Mouse (Mus musculus) kidney, embryonic 15.5 days (tissue): ENCODE measurements around the gene Ddit4. TPM values are rescaled to one million over a fixed set of nuclear protein-coding genes. Genes with fewer than 3 reads are reported as not detected.

Experiments used
- ATAC-seq: fragments of 200-750 bp; cut with Nextera tagmentation; replicated peaks from 2 replicates; pipeline ENCODE4 v1.8.0; 2017; ENCODE audit warnings: moderate TSS enrichment; ENCODE audit not compliant: low FRiP score
- H3K27ac ChIP-seq: fragments of 300-500 bp; sonication (generic); 2 replicates; pipeline ENCODE4 v1.5.1; 2015; ENCODE audit warnings: mild to moderate bottlenecking, inconsistent platforms
- H3K27me3 ChIP-seq: fragments of 300-500 bp; sonication (generic); 2 replicates; pipeline ENCODE4 v1.6.1; 2015; ENCODE audit warnings: inconsistent platforms
- H3K36me3 ChIP-seq: fragments of 300-500 bp; sonication (generic); 2 replicates; pipeline ENCODE4 v1.6.1; 2015; ENCODE audit warnings: inconsistent platforms
- H3K4me1 ChIP-seq: fragments of 300-500 bp; sonication (generic); 2 replicates; pipeline ENCODE4 v1.6.1; 2015; ENCODE audit warnings: inconsistent platforms
- H3K4me2 ChIP-seq: fragments of 300-500 bp; sonication (generic); 2 replicates; pipeline ENCODE4 v1.6.1; 2015; ENCODE audit warnings: moderate library complexity, mild to moderate bottlenecking, inconsistent platforms
- H3K4me3 ChIP-seq: fragments of 300-500 bp; sonication (generic); replicated peaks from 2 replicates; pipeline ENCODE4 v1.5.1; 2015; ENCODE audit warnings: mild to moderate bottlenecking, inconsistent platforms
- H3K9ac ChIP-seq: fragments of 300-500 bp; sonication (generic); 2 replicates; pipeline ENCODE4 v1.6.1; 2015; ENCODE audit warnings: mild to moderate bottlenecking, inconsistent platforms
- H3K9me3 ChIP-seq: fragments of 300-500 bp; sonication (generic); replicated peaks from 2 replicates; pipeline ENCODE4 v1.6.1; 2016; ENCODE audit warnings: inconsistent platforms
- WGBS: fragments of 180-500 bp; shearing (Covaris S2); methylation state at CpG from one replicate; pipeline ENCODE4 v1.1.7; 2015; ENCODE audit warnings: mixed read lengths; 5-methylcytosine and 5-hydroxymethylcytosine counted together
- polyA plus RNA-seq: library from polyadenylated mRNA; unstranded; fragments of >200 nt; fragmentation: Nextera tagmentation; extraction: Ambion mirVana; gene quantifications from 2 replicates; pipeline ENCODE4 v1.2.1, GENCODE M21; 2015

The Ddit4 gene
- polyA plus RNA-seq, 1 experiment from 2014 or later = 36.3 TPM

DNA sequence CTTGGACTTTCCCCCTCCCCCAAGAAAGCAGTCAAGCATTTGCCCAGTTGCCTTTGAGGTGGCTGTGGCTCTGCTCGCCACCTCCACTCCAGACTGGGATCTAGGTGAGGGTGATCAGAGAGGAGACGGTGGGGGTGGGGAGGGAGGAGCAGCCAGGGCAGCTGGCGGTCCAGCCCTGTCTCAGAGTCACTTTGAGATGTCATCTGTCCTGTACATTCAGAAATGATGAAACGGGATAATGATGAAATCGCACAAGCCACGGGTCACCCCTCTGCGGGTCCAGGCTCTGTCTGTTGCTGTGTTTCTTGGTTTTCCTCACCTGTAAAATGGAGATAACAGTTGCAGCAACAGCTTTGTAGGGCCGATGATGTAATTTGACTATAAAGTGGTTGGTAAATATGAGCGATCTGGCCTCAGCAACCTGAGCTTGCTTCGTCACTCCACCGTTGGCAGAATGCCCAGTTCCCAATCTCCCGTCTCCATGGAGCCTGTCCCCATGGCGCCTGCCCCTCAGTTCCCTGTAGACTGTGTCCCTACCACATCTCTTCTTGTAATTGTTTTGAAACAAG, 8.1 kb downstream of the Ddit4 start:
- peak; percentile 57 for ATAC-seq
- no peaks in the 10 kb centered on the region for H3K9me3 ChIP-seq
- no peaks in the 10 kb centered on the region for H3K27me3 ChIP-seq
- peak overlapping the region; percentile 26 for H3K4me3 ChIP-seq
- 0 out of 2 replicates have a peak overlapping the region, but pooled peaks have one; percentile 11 for H3K9ac ChIP-seq
- whole genome bisulfite sequencing = 34% methylated on average over 13 of the region's 13 CpGs
- no peaks in the 10 kb centered on the region for H3K36me3 ChIP-seq
- peak overlapping the region; percentile 72 for H3K27ac ChIP-seq
- H3K4me2 ChIP-seq = peak overlapping the region; percentile 59
- H3K4me1 ChIP-seq = peaks cover 26% of the 10 kb centered on the region

DNA sequence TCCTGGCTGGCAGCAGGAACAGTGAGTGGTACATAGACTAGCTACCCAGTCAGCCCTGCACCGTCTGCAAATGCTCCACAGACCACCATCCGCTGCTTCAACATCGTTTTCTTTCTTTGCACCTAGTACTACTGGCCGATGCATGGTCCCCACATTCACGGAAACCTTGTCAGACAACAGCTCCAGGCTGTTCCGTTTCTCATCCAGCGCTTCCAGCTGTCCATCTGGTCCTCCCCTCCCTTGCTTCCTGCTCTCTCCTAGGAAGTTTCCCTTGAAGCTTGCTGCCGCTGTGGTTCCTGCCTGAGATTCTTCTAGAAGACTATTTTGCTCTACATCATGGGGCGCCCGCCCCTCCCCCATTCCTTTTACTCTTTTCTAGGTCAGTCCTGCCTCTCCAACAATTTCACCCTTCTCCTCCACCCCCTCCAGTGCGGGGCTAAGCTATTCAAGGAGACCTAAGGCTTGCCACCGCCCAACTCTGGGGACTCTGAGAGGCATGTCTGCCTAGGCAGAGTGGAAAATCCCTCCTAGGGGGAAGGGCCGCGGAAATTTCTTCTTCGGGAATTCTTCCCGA, 8.7 kb downstream of the Ddit4 start:
- peak; percentile 69 for ATAC-seq
- WGBS = under 1% methylated on average over 16 of the region's 16 CpGs

DNA sequence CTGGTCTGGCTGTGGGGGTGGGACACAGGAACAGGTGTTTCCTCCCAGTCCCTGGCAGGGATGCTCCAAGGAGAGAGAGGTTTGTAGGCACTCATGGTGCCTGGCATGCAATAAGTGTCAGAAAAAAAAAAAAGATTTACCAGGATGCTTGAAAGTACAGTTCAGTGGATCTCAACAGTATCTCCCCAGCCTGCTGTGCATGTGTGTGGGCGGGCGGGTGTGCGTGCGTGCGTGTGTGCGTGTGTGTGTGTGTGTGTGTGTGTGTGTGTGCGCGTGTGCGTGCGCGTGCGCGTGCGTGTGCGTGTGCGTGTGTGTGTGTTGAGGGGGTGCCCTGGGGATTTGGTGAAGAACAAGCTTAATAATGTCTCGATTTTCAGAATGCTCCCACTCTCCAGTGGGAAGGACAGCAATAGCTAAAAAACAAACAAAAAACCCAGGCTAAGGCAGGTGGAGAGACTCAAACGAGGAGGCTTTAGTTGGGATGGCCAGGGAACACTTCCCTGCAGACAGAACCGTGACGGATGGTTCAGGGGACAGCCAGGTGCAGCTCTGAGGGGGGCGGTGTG, 9.3 kb downstream of the Ddit4 start:
- 42% methylated on average over 21 of the region's 21 CpGs for WGBS

More for the DNA sequence above, 8.7 kb downstream of the Ddit4 start:
- Histone ChIP-seq H3K4me2 (peak overlapping the region; percentile 59), H3K4me3 (peak overlapping the region; percentile 26), H3K27me3 (no peaks in the 10 kb centered on the region), H3K9ac (peak overlapping the region; percentile 11; the same call in 1 of the 2 replicates), H3K9me3 (no peaks in the 10 kb centered on the region), H3K36me3 (no peaks in the 10 kb centered on the region), H3K4me1 (peaks cover 20% of the 10 kb centered on the region), H3K27ac (peak overlapping the region; percentile 72)

DNA sequence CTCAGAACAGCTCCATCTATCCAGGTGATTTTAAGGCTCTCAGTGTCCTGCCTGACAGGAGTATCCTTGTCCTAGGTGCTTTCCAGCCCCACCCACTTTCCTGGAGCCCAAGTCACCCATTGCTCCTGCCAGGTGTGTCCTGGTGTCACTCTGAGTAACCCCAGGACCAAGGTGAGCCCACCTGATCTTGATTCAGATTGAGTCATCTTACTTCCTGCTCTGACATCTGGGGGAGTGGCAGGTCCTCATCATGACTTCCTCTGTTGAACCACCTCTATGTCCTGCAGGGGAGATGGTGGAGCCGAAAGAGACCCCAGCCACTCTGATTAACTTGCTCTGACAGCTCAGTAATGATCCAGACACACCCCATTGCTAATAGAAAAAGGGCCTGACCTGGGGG, 12.6 kb downstream of the Ddit4 start:
- Histone ChIP-seq H3K4me1 (peaks cover 19% of the 10 kb centered on the region), H3K27me3 (no peaks in the 10 kb centered on the region), H3K9me3 (no peaks in the 10 kb centered on the region)

More for the DNA sequence above, 9.3 kb downstream of the Ddit4 start:
- H3K9me3 ChIP-seq = no peaks in the 10 kb centered on the region
- H3K27ac ChIP-seq = peak overlapping the region; percentile 72
- peaks cover 19% of the 10 kb centered on the region for H3K4me1 ChIP-seq
- H3K4me3 ChIP-seq = peak overlapping the region; percentile 26
- no peaks in the 10 kb centered on the region for H3K36me3 ChIP-seq
- H3K4me2 ChIP-seq = peak overlapping the region; percentile 59
- H3K27me3 ChIP-seq = no peaks in the 10 kb centered on the region
- H3K9ac ChIP-seq = peak overlapping the region; percentile 11; the same call in 1 of the 2 replicates
- no peak; the same call in 1 of the 2 replicates for ATAC-seq

DNA sequence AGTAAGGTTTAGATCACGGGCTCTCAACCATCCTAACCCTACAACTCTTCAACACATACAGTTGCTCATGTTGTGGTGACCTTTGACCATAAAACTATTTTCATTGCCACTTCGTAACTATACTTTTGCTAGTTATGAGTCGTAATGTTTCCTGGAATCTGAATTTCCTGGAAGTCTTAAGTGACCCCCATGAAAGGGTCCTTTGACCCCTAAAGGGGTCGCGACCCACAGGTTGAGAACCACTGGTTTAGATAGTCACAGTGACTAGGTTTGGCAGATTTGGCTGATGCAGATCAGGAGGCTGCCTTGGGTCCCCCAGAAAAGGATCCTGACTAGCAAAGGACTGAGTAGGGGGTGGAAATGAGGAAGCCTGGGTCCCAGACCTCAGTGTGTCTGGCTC, 13.0 kb downstream of the Ddit4 start:
- no peak overlapping the region for H3K4me2 ChIP-seq
- no peak overlapping the region for H3K27ac ChIP-seq
- peaks cover 17% of the 10 kb centered on the region for H3K4me1 ChIP-seq
- ATAC-seq = no peak
- H3K9me3 ChIP-seq = no peaks in the 10 kb centered on the region
- 70% methylated on average over 5 of the region's 5 CpGs for WGBS
- no peaks in the 10 kb centered on the region for H3K36me3 ChIP-seq
- no peak overlapping the region for H3K9ac ChIP-seq
- no peak overlapping the region for H3K4me3 ChIP-seq
- no peaks in the 10 kb centered on the region for H3K27me3 ChIP-seq

More for the DNA sequence above, 12.6 kb downstream of the Ddit4 start:
- no peak for ATAC-seq
- 70% methylated on average over 1 of the region's 1 CpGs for WGBS
- no peak overlapping the region for H3K4me3 ChIP-seq
- H3K27ac ChIP-seq = no peak overlapping the region
- H3K9ac ChIP-seq = no peak overlapping the region
- no peaks in the 10 kb centered on the region for H3K36me3 ChIP-seq
- H3K4me2 ChIP-seq = no peak overlapping the region

DNA sequence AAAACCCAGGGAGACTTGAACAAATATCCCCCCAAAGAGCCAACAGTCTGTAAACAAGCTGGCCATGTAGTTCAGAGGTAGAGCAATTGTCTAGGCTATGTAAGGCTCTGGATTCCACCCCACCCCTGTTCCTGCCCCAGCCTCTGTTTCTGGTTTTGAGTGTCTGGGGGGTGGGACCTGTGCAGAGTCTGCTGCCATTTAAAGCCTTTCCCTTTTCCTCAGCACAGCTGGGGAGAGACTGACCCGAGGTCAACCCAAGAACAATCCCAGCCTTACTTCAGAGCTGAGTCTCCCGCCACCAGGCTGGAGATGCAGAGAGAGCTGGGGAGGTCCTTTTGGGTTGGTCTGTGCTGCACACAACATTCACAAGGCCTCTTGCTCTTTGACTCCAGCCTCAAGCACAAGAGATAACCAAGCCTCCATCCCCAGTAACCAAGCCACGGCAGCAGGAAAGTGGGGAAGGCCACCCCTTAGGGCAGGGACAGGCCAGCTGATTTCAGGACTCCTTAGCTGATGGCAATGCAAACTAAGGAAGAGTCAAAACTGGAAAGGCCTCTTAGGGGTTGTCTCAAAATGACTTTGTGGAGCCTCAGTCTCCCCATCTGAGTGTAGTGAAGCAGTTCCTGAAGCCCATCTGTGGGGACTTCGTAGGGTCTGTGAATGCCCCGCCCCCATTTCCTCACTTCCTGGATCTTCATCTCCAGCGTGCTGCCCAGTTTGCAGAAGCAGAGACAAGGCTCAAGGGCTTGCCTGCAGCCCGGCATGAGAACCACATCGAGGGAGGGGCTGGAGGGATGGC, 15.4 kb downstream of the Ddit4 start:
- WGBS = 45% methylated on average over 8 of the region's 8 CpGs
- no peak overlapping the region for H3K9ac ChIP-seq
- H3K9me3 ChIP-seq = no peaks in the 10 kb centered on the region
- no peaks in the 10 kb centered on the region for H3K36me3 ChIP-seq
- no peak for ATAC-seq
- no peak overlapping the region; the same call in 1 of the 2 replicates for H3K27ac ChIP-seq
- no peak overlapping the region for H3K4me2 ChIP-seq
- H3K27me3 ChIP-seq = no peaks in the 10 kb centered on the region
- H3K4me1 ChIP-seq = no peaks in the 10 kb centered on the region; the same call in 1 of the 2 replicates
- H3K4me3 ChIP-seq = no peak overlapping the region

DNA sequence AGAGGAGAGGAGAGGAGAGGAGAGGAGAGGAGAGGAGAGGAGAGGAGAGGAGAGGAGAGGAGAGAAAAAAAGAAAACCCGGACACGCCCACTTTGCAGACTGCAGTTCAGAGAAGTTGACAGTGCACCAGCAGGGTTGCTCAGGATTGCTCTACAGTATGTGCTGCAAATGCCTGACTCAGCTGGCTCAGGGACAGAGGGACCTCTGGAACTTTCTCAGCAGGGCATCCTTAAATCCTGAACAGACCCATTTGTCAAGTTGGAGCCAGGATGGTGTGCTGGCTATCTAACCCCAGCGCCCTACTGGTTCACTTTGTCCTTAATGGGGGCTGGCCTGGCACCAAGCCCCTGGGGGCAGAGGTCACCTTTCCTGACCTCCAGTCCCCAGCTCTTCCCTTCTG, 17.6 kb downstream of the Ddit4 start:
- no peak for ATAC-seq
- H3K9ac ChIP-seq = no peak overlapping the region
- no peak overlapping the region for H3K4me3 ChIP-seq
- 58% methylated on average over 3 of the region's 3 CpGs for WGBS
- H3K9me3 ChIP-seq = no peaks in the 10 kb centered on the region
- no peak overlapping the region for H3K27ac ChIP-seq
- H3K4me1 ChIP-seq = peaks cover 7% of the 10 kb centered on the region; the same call in 1 of the 2 replicates
- no peak overlapping the region for H3K4me2 ChIP-seq
- no peaks in the 10 kb centered on the region for H3K36me3 ChIP-seq
- H3K27me3 ChIP-seq = no peaks in the 10 kb centered on the region

DNA sequence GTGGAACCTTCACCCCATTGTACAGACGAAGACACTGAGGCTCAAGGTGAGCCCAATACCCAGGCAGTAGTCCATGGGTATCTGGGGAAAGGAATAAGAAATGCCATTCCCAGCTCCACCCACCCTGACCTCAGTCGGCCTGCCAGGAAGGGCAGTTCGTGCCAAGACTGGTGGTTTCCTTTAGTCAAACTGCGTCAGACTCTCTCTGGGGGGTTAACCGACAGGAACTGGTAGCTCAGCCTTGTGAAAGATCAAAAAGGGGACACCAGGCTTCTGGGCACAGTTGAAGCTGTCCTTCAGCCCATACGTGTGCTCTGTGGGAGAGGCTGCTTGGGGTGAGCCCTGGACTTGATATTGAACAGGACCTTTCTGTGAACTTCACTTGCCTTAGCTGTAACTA, 19.1 kb downstream of the Ddit4 start:
- H3K9ac ChIP-seq = no peak overlapping the region
- peaks cover 7% of the 10 kb centered on the region; the same call in 1 of the 2 replicates for H3K4me1 ChIP-seq
- H3K4me3 ChIP-seq = no peak overlapping the region
- no peaks in the 10 kb centered on the region for H3K9me3 ChIP-seq
- H3K27ac ChIP-seq = no peak overlapping the region
- ATAC-seq = no peak
- WGBS = 81% methylated on average over 6 of the region's 6 CpGs
- no peak overlapping the region for H3K4me2 ChIP-seq
- no peaks in the 10 kb centered on the region for H3K27me3 ChIP-seq
- no peaks in the 10 kb centered on the region for H3K36me3 ChIP-seq

DNA sequence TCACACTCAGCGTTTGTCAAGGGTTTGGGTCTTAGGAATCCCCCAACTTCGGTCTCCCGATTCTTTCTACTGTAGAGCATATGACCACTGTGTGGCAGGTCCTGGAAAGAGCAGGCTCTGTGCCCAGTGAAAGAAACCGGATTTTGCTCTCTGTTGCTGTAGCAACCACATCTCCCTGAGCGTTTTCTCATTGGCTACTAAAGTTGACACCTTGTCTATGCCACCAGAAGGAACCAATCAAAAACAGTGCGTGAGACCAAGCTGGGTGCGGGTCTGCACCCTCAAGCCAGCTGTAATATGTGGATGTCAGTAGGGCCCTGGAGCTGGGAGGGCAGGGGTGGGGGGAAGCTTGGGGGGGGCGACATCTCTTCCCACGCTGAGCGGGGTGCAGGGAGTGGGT, 20.6 kb downstream of the Ddit4 start:
- Histone ChIP-seq H3K36me3 (no peaks in the 10 kb centered on the region), H3K4me2 (0 out of 2 replicates have a peak overlapping the region, but pooled peaks have one; percentile 19), H3K4me1 (peaks cover 7% of the 10 kb centered on the region; the same call in 1 of the 2 replicates), H3K9ac (no peak overlapping the region), H3K27ac (no peak overlapping the region), H3K4me3 (no peak overlapping the region), H3K9me3 (no peaks in the 10 kb centered on the region), H3K27me3 (no peaks in the 10 kb centered on the region)
- peak; percentile 71 for ATAC-seq
- WGBS = 27% methylated on average over 10 of the region's 10 CpGs

DNA sequence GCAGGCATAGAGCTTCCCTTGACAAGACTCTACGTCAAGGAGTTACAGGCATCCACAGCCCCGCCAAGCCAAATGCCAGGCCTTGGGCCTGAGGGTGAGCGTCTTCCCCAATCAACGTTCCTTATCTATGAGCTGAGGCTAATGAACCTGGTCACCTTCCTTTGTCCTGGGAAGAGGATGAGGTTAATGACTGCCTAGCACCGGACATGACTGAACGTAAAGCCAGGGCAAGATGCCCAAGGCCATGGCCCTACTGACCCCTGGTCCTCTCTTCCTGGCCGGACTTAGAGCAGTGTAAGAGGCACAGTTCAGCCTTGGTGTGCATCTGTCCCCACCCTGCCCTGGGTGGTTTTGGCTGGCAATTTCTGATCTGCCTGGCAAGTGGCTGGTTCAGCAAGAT, 22.4 kb downstream of the Ddit4 start:
- no peak for ATAC-seq
- Histone ChIP-seq H3K4me3 (no peak overlapping the region), H3K9ac (no peak overlapping the region), H3K4me1 (peaks cover 11% of the 10 kb centered on the region), H3K27me3 (no peaks in the 10 kb centered on the region), H3K27ac (no peak overlapping the region), H3K9me3 (no peaks in the 10 kb centered on the region), H3K36me3 (no peaks in the 10 kb centered on the region), H3K4me2 (no peak overlapping the region)
- WGBS = 75% methylated on average over 7 of the region's 7 CpGs

DNA sequence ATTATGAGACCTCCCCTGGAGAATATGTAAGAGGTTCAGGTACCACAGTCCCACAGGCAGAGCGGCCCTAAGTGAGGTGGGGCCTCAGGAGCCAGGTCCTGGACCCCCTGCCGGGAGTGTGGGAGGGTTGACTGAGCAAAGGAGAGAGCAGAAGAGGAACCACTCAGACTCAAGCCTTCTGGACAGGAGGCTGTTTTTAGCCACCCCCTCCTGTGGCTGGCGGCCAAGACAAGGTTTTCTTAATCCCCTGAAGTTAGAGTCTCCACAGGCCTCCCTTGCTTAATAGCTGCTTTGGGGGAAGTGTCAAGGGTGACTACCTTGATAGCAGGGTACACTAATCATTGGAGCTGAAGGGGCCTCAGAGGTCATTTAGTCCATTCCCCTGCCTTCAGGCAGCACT, 27.3 kb downstream of the Ddit4 start:
- peaks cover 32% of the 10 kb centered on the region for H3K4me1 ChIP-seq
- H3K4me2 ChIP-seq = no peak overlapping the region
- ATAC-seq = no peak
- H3K27me3 ChIP-seq = no peaks in the 10 kb centered on the region
- H3K36me3 ChIP-seq = no peaks in the 10 kb centered on the region
- no peak overlapping the region for H3K9ac ChIP-seq
- 23% methylated on average over 3 of the region's 3 CpGs for WGBS
- H3K9me3 ChIP-seq = no peaks in the 10 kb centered on the region
- no peak overlapping the region for H3K4me3 ChIP-seq
- H3K27ac ChIP-seq = peak overlapping the region; percentile 48; the same call in 1 of the 2 replicates

DNA sequence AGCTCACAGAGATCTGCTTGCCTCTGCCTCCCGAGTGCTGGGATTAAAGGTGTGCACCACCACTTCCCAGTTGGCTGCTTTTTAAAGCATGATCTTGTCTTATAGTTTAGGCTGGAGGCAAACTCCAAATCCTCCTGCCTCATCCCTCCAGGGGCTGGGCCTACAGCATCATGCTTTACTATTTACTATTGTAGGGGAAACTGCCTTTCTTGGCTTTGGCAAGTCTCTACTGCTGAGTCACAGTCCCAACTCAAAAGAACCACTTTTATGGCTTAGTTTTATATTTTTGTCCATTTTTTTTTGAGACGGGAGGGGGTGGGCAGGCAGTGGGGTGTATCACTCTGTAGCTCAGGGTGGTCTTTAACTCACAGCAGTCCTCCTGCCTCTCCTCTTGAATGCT, 28.1 kb downstream of the Ddit4 start:
- Histone ChIP-seq H3K9ac (no peak overlapping the region), H3K36me3 (no peaks in the 10 kb centered on the region), H3K4me3 (no peak overlapping the region), H3K9me3 (no peaks in the 10 kb centered on the region), H3K4me2 (no peak overlapping the region), H3K4me1 (peaks cover 35% of the 10 kb centered on the region), H3K27ac (no peak overlapping the region), H3K27me3 (no peaks in the 10 kb centered on the region)
- ATAC-seq = no peak
- 80% methylated on average over 2 of the region's 2 CpGs for WGBS
